In genomic region chr3:41155132-41155760, GRCm38 (mm10) we compare ENCODE assay signal across 8 mouse cellular contexts.
DNase-seq lines count a peak whose midpoint lies in the region; ATAC-seq and TF ChIP-seq lines count a peak whose summit lies in the region.
"Had no signal": no experiment of that assay in that cellular context is flagged by ENCODE, and none has a peak within 500 bp of the region (broad histone marks: within the 10 kb centered on the region; RNA-seq: fewer than 3 reads in every experiment).

No protein-coding gene starts in this region.

- H3K27me3 ChIP-seq in heart, embryonic 15.5 days = no peaks in the 10 kb centered on the region
- no peaks in the 10 kb centered on the region for H3K27me3 ChIP-seq in midbrain, embryonic 15.5 days (replicated peaks)

- no peak for ATAC-seq in heart, embryonic 15.5 days (replicated peaks; ENCODE audit: insufficient number of reproducible peaks, insufficient read depth, low FRiP score, low read depth)
- ATAC-seq in midbrain, embryonic 15.5 days (replicated peaks) = peak; percentile 52; the same call in 1 of the 2 replicates

- H3K4me1 ChIP-seq in heart, embryonic 15.5 days (replicated peaks) = peaks cover 21% of the 10 kb centered on the region
- peaks cover 3% of the 10 kb centered on the region; the same call in 1 of the 2 replicates for H3K4me1 ChIP-seq in bone marrow, adult 2 months (ENCODE audit: control insufficient read depth, insufficient read depth, low read length)
- H3K4me1 ChIP-seq in midbrain, embryonic 15.5 days = peaks cover 5% of the 10 kb centered on the region; the same call in 1 of the 2 replicates

- 47% methylated on average over 9 of the region's 9 CpGs for WGBS in heart, embryonic 15.5 days
- 65% methylated on average over 9 of the region's 9 CpGs for WGBS in bone marrow, adult 2 months
- 64% methylated on average over 9 of the region's 9 CpGs for WGBS in midbrain, embryonic 15.5 days

- no peak overlapping the region for H3K4me3 ChIP-seq in heart, embryonic 15.5 days
- H3K4me3 ChIP-seq in bone marrow, adult 2 months (replicated peaks; ENCODE audit: control insufficient read depth, low read depth, low read length) = no peak overlapping the region
- H3K4me3 ChIP-seq in midbrain, embryonic 15.5 days = no peak overlapping the region

- H3K27ac ChIP-seq in heart, embryonic 15.5 days = peak overlapping the region; percentile 26; the same call in 1 of the 2 replicates
- H3K27ac ChIP-seq in bone marrow, adult 2 months (ENCODE audit: control insufficient read depth, insufficient read depth, low read depth, low read length, poor library complexity) = peak overlapping the region; percentile 82
- H3K27ac ChIP-seq in midbrain, embryonic 15.5 days = 0 out of 2 replicates have a peak overlapping the region, but pooled peaks have one; percentile 17

- peak; percentile 29; the same call in 1 of the 2 replicates for TF ChIP-seq POLR2A in bone marrow, adult 2 months (IDR thresholded peaks at IDR 0.05; ENCODE audit: borderline replicate concordance, control insufficient read depth, low read depth, low read length)

- intact Hi-C loops in heart, postnatal 10 days (cut with DNase I) = no loop called here

- no peak for TF ChIP-seq CTCF in bone marrow, adult 2 months (IDR thresholded peaks at IDR 0.05; ENCODE audit: control insufficient read depth, insufficient read depth, low read length)

- H3K4me2 ChIP-seq in heart, embryonic 15.5 days = no peak overlapping the region
- no peak overlapping the region for H3K4me2 ChIP-seq in midbrain, embryonic 15.5 days

- H3K9ac ChIP-seq in heart, embryonic 15.5 days = no peak overlapping the region
- H3K9ac ChIP-seq in midbrain, embryonic 15.5 days = no peak overlapping the region; the same call in 1 of the 2 replicates

- no peaks in the 10 kb centered on the region for H3K36me3 ChIP-seq in heart, embryonic 15.5 days
- H3K36me3 ChIP-seq in midbrain, embryonic 15.5 days (replicated peaks) = no peaks in the 10 kb centered on the region

- H3K9me3 ChIP-seq in heart, embryonic 15.5 days (replicated peaks) = no peaks in the 10 kb centered on the region
- no peaks in the 10 kb centered on the region for H3K9me3 ChIP-seq in midbrain, embryonic 15.5 days

- no peak for DNase-seq in heart, postnatal 10 days
- peak; percentile 4 for DNase-seq in heart, postnatal 4 days
- DNase-seq in cerebellum, postnatal 4 days (ENCODE audit: low spot score in 2 of 2) = no peak
- DNase-seq in kidney, postnatal 4 days = no peak
- DNase-seq: lung, postnatal 36 days had no signal

Comparison
In these comparisons a context has a peak if more than half of its experiments do, and no peak if none do; other contexts are left out.
1. H3K27ac ChIP-seq: peak in every context shown above with its lines; median percentile 82 in bone marrow, adult 2 months; 26 in heart, embryonic 15.5 days; 17 in midbrain, embryonic 15.5 days.